Mouse (Mus musculus): Measurements from ENCODE around the gene Spag6l. TPM values are rescaled to one million over a fixed set of nuclear protein-coding genes. Genes with fewer than 3 reads are reported as not detected.
"Not testable (repeated sequence)": the region's sequence is repeated elsewhere in the genome, so short reads cannot be mapped to it uniquely, and the experiment has no call there.

Gene Spag6l
- polyA plus RNA-seq, 1 experiment from 2014 or later = 0.39 TPM

DNA sequence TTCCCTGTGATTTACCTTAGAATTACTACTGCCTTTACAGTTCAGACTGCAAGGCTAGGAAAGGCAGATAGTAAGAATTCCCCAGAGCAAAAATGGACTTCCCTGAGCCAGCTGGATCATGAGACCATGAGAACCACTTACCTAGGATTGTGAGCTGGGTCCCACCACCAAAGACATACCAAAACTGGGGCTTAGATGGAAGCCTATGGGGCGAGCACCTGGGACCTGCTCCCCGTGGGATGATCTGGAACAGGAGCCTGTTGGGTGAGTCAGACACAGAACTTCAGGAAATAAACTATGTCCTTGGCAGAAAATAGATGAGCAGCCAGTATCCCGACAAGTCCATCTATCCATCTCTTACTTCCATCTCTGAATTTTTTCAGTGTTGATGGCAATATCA is 33.0 kb upstream of the Spag6l start:
- Histone ChIP-seq H3K36me3 (ENCODE audit: control insufficient read depth, insufficient read depth, low read length) (no peaks in the 10 kb centered on the region), H3K9ac (replicated peaks; ENCODE audit: low read depth, low read length) (no peak overlapping the region), H3K4me3 (ENCODE audit: low read depth, low read length) (no peak overlapping the region), H3K27ac (ENCODE audit: low read length) (no peak overlapping the region), H3K9me3 (ENCODE audit: control insufficient read depth, low read depth, low read length) (no peaks in the 10 kb centered on the region), H3K27me3 (ENCODE audit: control insufficient read depth, insufficient read depth, low read length) (no peaks in the 10 kb centered on the region), H3K4me2 (replicated peaks; ENCODE audit: low read depth, low read length) (no peak overlapping the region), H3K4me1 (ENCODE audit: control insufficient read depth, insufficient read depth, low read length) (0 out of 2 replicates have a peak, but pooled peaks cover 5% of the 10 kb centered on the region)
- no peak for ATAC-seq (ENCODE audit: insufficient number of reproducible peaks, insufficient read depth, low FRiP score, low read depth)
- WGBS = 72% methylated on average over 3 of the region's 3 CpGs

DNA sequence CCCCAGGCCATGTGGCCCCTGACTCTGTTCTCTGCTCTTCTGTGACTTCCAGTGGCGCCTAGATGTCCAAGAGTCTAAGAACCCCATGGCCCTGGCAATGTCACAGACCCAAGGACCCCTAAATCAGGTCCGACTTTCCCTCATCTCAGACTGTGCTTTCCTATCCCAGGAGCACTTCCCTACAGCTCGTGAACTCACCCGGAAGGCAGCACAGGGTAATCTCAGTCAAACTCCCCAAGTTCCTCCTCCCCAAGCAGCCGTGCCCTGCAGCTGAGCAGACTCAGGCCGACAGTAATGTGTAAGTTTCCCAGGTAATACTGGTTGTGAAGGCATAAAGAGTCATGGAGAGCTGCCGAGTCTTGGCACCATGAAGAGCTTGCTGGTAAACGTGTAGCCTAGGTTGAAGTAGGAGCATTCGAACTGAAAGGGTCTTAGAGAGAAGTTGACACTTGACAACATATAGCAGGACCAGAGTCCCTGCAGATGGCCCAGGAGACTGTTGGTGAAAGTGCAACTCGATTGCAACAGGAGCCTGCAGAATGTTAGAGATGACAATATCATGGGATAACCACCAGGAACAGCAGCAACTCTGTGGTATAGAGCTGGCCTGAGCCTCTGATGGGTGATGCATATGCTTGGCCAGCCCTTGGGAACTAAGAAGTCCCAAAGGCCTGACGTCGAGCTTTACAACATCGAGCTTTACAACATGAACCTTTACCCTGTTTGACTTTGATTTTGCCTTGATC is 27.6 kb upstream of the Spag6l start:
- no peaks in the 10 kb centered on the region for H3K27me3 ChIP-seq (ENCODE audit: control insufficient read depth, insufficient read depth, low read length)
- no peak overlapping the region for H3K4me3 ChIP-seq (ENCODE audit: low read depth, low read length)
- no peak overlapping the region for H3K9ac ChIP-seq (replicated peaks; ENCODE audit: low read depth, low read length)
- no peaks in the 10 kb centered on the region for H3K4me1 ChIP-seq (ENCODE audit: control insufficient read depth, insufficient read depth, low read length)
- H3K27ac ChIP-seq (ENCODE audit: low read length) = no peak overlapping the region
- H3K36me3 ChIP-seq (ENCODE audit: control insufficient read depth, insufficient read depth, low read length) = no peaks in the 10 kb centered on the region
- ATAC-seq (ENCODE audit: insufficient number of reproducible peaks, insufficient read depth, low FRiP score, low read depth) = no peak
- WGBS = 75% methylated on average over 13 of the region's 13 CpGs
- H3K9me3 ChIP-seq (ENCODE audit: control insufficient read depth, low read depth, low read length) = no peaks in the 10 kb centered on the region
- H3K4me2 ChIP-seq (replicated peaks; ENCODE audit: low read depth, low read length) = no peak overlapping the region

DNA sequence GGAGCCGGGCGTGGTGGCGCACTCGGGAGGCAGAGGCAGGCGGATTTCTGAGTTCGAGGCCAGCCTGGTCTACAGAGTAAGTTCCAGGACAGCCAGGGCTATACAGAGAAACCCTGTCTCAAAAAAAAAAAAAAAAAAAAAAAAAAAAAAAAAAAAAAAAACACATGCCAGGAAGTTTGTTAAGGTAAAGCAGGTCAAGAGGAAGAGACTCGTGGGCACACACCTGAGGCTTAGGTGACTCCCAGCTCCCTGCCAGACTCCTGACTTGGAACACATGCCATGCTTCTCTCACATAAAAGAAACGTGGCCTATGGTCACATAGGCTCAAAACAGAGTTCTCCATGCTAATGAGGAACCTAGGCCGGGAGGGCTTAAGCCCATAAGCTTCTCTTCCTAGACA is 26.8 kb upstream of the Spag6l start:
- WGBS = 82% methylated on average over 9 of the region's 9 CpGs
- ATAC-seq (ENCODE audit: insufficient number of reproducible peaks, insufficient read depth, low FRiP score, low read depth) = not testable (repeated sequence)

DNA sequence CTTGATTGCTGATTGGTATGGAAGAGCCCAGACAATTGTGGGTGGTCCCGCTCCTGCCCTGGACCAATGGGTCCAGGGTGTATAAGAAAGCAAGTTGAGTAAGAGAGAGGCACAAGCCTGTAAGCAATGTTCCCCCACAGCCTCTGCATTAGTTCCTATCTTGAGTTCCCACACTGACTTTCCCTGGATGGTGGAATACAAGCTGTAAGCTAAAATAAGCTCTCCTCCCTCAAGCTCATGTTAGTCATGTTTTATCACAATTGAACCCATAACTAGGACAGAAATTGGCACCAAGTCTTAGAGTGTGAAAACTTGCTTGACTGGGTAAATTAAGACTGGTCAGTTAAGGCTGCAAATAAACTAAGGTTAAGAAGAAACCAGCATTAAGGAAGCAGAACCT is 26.3 kb upstream of the Spag6l start:
- H3K27ac ChIP-seq (ENCODE audit: low read length) = no peak overlapping the region
- WGBS = 84% methylated on average over 1 of the region's 1 CpGs
- no peak for ATAC-seq (ENCODE audit: insufficient number of reproducible peaks, insufficient read depth, low FRiP score, low read depth)

More for the DNA sequence above, 26.8 kb upstream of the Spag6l start:
- not testable (repeated sequence) for H3K36me3 ChIP-seq (ENCODE audit: control insufficient read depth, insufficient read depth, low read length); H3K4me1 ChIP-seq (ENCODE audit: control insufficient read depth, insufficient read depth, low read length); H3K27me3 ChIP-seq (ENCODE audit: control insufficient read depth, insufficient read depth, low read length); H3K27ac ChIP-seq (ENCODE audit: low read length); H3K9me3 ChIP-seq (ENCODE audit: control insufficient read depth, low read depth, low read length); H3K9ac ChIP-seq (replicated peaks; ENCODE audit: low read depth, low read length); H3K4me2 ChIP-seq (replicated peaks; ENCODE audit: low read depth, low read length); H3K4me3 ChIP-seq (ENCODE audit: low read depth, low read length)

DNA sequence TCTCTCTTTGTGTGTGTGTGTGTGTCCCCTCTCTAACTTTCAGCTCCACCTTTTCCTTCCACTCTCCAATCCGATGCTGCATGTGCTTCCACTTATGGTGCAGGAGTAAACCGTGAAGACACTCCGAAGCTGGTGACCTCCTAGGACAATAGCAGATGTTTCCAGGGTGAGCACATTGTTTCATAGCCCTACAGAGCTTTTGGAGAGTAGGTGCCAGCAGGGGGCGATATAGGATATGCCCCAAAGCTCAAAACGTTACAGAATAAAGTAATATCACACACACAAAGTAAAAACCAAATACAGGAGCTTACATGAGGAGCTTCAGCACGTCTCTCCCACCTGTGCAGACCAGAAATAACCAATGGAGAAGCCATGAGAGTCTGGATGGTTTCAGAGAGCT is 25.6 kb upstream of the Spag6l start:
- 30% methylated on average over 6 of the region's 6 CpGs for WGBS
- Histone ChIP-seq H3K4me1 (ENCODE audit: control insufficient read depth, insufficient read depth, low read length) (no peaks in the 10 kb centered on the region), H3K4me3 (ENCODE audit: low read depth, low read length) (no peak overlapping the region), H3K9ac (replicated peaks; ENCODE audit: low read depth, low read length) (no peak overlapping the region), H3K27ac (ENCODE audit: low read length) (no peak overlapping the region), H3K9me3 (ENCODE audit: control insufficient read depth, low read depth, low read length) (no peaks in the 10 kb centered on the region), H3K4me2 (replicated peaks; ENCODE audit: low read depth, low read length) (no peak overlapping the region), H3K36me3 (ENCODE audit: control insufficient read depth, insufficient read depth, low read length) (no peaks in the 10 kb centered on the region), H3K27me3 (ENCODE audit: control insufficient read depth, insufficient read depth, low read length) (no peaks in the 10 kb centered on the region)
- no peak for ATAC-seq (ENCODE audit: insufficient number of reproducible peaks, insufficient read depth, low FRiP score, low read depth)

More for the DNA sequence above, 26.3 kb upstream of the Spag6l start:
- Histone ChIP-seq H3K4me1 (ENCODE audit: control insufficient read depth, insufficient read depth, low read length) (no peaks in the 10 kb centered on the region), H3K9me3 (ENCODE audit: control insufficient read depth, low read depth, low read length) (no peaks in the 10 kb centered on the region), H3K36me3 (ENCODE audit: control insufficient read depth, insufficient read depth, low read length) (no peaks in the 10 kb centered on the region), H3K27me3 (ENCODE audit: control insufficient read depth, insufficient read depth, low read length) (no peaks in the 10 kb centered on the region), H3K4me3 (ENCODE audit: low read depth, low read length) (no peak overlapping the region), H3K9ac (replicated peaks; ENCODE audit: low read depth, low read length) (no peak overlapping the region), H3K4me2 (replicated peaks; ENCODE audit: low read depth, low read length) (no peak overlapping the region)

DNA sequence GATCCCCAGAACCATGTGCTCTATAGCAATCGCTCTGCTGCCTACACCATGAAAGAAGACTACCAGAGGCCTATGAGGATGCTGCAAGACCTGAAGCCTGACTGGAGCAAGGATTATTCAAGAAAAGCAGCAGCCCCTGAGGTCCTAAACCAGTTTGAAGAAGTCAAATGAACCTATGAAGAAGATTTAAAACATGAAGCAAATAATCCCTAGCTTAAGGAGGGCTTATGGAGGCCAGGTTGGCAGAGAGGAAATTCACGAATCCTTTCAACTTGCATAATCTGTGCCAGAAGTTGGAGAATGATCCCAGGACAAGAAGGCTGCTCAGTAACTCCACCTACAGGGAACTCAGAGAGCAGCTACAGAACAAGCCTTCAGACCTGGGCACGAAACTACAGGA is 23.2 kb upstream of the Spag6l start:
- no peak overlapping the region for H3K4me3 ChIP-seq (ENCODE audit: low read depth, low read length)
- no peak for ATAC-seq (ENCODE audit: insufficient number of reproducible peaks, insufficient read depth, low FRiP score, low read depth)
- H3K9ac ChIP-seq (replicated peaks; ENCODE audit: low read depth, low read length) = no peak overlapping the region
- no peak overlapping the region for H3K27ac ChIP-seq (ENCODE audit: low read length)
- H3K4me1 ChIP-seq (ENCODE audit: control insufficient read depth, insufficient read depth, low read length) = no peaks in the 10 kb centered on the region
- no peaks in the 10 kb centered on the region for H3K9me3 ChIP-seq (ENCODE audit: control insufficient read depth, low read depth, low read length)
- H3K27me3 ChIP-seq (ENCODE audit: control insufficient read depth, insufficient read depth, low read length) = no peaks in the 10 kb centered on the region
- no peak overlapping the region for H3K4me2 ChIP-seq (replicated peaks; ENCODE audit: low read depth, low read length)
- H3K36me3 ChIP-seq (ENCODE audit: control insufficient read depth, insufficient read depth, low read length) = no peaks in the 10 kb centered on the region
- 87% methylated on average over 3 of the region's 3 CpGs for WGBS

DNA sequence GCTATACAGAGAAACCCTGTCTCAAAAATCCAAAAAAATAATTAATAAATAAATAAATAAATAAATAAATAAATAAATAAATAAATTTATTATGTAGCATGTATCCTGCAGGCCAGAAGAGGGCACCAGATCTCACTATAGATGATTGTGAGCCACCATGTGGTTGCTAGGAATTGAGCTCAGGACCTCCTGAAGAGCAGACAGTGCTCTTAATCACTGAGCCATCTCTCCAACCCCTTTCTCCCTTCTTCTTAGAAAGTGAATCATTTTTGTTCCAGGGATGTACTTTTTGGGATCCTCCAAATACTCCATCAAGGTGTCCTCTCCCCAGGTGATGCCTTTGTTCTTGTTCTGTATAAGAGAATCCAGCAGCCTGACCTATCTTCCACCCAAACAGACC is 19.9 kb upstream of the Spag6l start:
- ATAC-seq (ENCODE audit: insufficient number of reproducible peaks, insufficient read depth, low FRiP score, low read depth) = no peak
- H3K27me3 ChIP-seq (ENCODE audit: control insufficient read depth, insufficient read depth, low read length) = no peaks in the 10 kb centered on the region
- H3K4me2 ChIP-seq (replicated peaks; ENCODE audit: low read depth, low read length) = no peak overlapping the region
- H3K9me3 ChIP-seq (ENCODE audit: control insufficient read depth, low read depth, low read length) = no peaks in the 10 kb centered on the region
- no peak overlapping the region for H3K4me3 ChIP-seq (ENCODE audit: low read depth, low read length)
- H3K9ac ChIP-seq (replicated peaks; ENCODE audit: low read depth, low read length) = no peak overlapping the region
- no peak overlapping the region for H3K27ac ChIP-seq (ENCODE audit: low read length)
- no peaks in the 10 kb centered on the region for H3K36me3 ChIP-seq (ENCODE audit: control insufficient read depth, insufficient read depth, low read length)
- H3K4me1 ChIP-seq (ENCODE audit: control insufficient read depth, insufficient read depth, low read length) = no peaks in the 10 kb centered on the region

DNA sequence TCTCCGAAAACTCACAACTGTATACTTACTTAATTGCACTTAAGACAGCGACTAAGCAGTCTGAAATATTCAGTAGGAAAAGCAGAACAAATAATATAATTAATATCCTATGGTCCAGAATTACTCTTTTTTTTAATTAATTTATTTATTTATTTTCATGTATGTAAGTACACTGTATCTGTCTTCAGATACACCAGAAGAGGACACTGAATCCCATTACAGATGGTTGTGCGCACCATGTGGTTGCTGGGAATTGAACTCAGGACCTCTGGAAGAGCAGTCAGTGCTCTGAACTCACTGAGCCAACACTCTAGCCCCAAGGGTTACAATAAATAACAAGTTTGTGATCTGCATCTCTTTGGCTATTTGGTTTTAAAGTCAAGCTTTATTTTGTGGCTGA is 415 bp upstream of the Spag6l start:
- ATAC-seq (ENCODE audit: insufficient number of reproducible peaks, insufficient read depth, low FRiP score, low read depth) = no peak
- peak overlapping the region; percentile 75; the same call in 1 of the 2 replicates for H3K4me2 ChIP-seq (replicated peaks; ENCODE audit: low read depth, low read length)
- no peak overlapping the region for H3K4me3 ChIP-seq (ENCODE audit: low read depth, low read length)
- 86% methylated on average over 3 of the region's 3 CpGs for WGBS
- H3K4me1 ChIP-seq (ENCODE audit: control insufficient read depth, insufficient read depth, low read length) = no peaks in the 10 kb centered on the region
- no peaks in the 10 kb centered on the region for H3K27me3 ChIP-seq (ENCODE audit: control insufficient read depth, insufficient read depth, low read length)
- no peak overlapping the region for H3K27ac ChIP-seq (ENCODE audit: low read length)
- no peak overlapping the region for H3K9ac ChIP-seq (replicated peaks; ENCODE audit: low read depth, low read length)
- no peaks in the 10 kb centered on the region for H3K36me3 ChIP-seq (ENCODE audit: control insufficient read depth, insufficient read depth, low read length)
- no peaks in the 10 kb centered on the region for H3K9me3 ChIP-seq (ENCODE audit: control insufficient read depth, low read depth, low read length)

DNA sequence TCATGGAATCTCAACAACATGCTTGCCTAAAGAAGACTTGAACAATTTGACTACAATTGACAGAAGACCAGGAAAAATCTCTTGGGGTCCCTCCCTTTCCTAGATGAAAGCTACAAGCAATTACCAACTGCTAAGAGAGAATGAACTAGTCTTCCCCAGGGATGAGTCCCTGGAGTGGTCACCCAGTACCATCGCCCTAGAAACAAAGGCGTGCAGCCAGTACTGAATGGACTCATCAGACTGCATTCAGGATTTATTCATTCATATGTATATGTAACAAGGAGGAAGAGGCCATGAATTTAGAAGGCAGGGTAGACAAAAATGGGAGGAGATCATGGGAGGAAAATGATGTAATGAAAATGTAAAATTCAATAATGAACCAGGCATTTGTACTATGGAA is 3.0 kb downstream of the Spag6l start:
- Histone ChIP-seq H3K9ac (replicated peaks; ENCODE audit: low read depth, low read length) (no peak overlapping the region), H3K9me3 (ENCODE audit: control insufficient read depth, low read depth, low read length) (no peaks in the 10 kb centered on the region), H3K4me2 (replicated peaks; ENCODE audit: low read depth, low read length) (no peak overlapping the region), H3K4me3 (ENCODE audit: low read depth, low read length) (no peak overlapping the region), H3K27me3 (ENCODE audit: control insufficient read depth, insufficient read depth, low read length) (no peaks in the 10 kb centered on the region), H3K4me1 (ENCODE audit: control insufficient read depth, insufficient read depth, low read length) (no peaks in the 10 kb centered on the region), H3K27ac (ENCODE audit: low read length) (no peak overlapping the region), H3K36me3 (ENCODE audit: control insufficient read depth, insufficient read depth, low read length) (no peaks in the 10 kb centered on the region)
- 82% methylated on average over 2 of the region's 2 CpGs for WGBS
- ATAC-seq (ENCODE audit: insufficient number of reproducible peaks, insufficient read depth, low FRiP score, low read depth) = no peak
